Mouse (Mus musculus) neural tube, embryonic 14.5 days (tissue): ENCODE data around the gene Obox3. TPM values are rescaled to one million over a fixed set of nuclear protein-coding genes. Genes with fewer than 3 reads are reported as not detected.
"Not testable (repeated sequence)": the region's sequence is repeated elsewhere in the genome, so short reads cannot be mapped to it uniquely, and the experiment has no call there.

Experiments used
- ATAC-seq: fragments of 200-750 bp; cut with Nextera tagmentation; 2 replicates; pipeline ENCODE4 v1.8.0; 2017; ENCODE audit warnings: low read depth, mild to moderate bottlenecking, moderate TSS enrichment, moderate library complexity
- H3K27ac ChIP-seq: fragments of 300-500 bp; sonication (generic); 2 replicates; pipeline ENCODE4 v1.5.1; 2014; ENCODE audit warnings: low read depth, mild to moderate bottlenecking, control low read depth, low read length, moderate library complexity, mixed read lengths
- H3K27me3 ChIP-seq: fragments of 300-500 bp; sonication (generic); 2 replicates; pipeline ENCODE4 v1.6.1; 2014; ENCODE audit warnings: low read length; ENCODE audit not compliant: control insufficient read depth, insufficient read depth
- H3K36me3 ChIP-seq: fragments of 300-500 bp; sonication (generic); 2 replicates; pipeline ENCODE4 v1.6.1; 2014; ENCODE audit warnings: low read length, mixed read lengths; ENCODE audit not compliant: control insufficient read depth, insufficient read depth
- H3K4me1 ChIP-seq: fragments of 300-500 bp; sonication (generic); 2 replicates; pipeline ENCODE4 v1.6.1; 2014; ENCODE audit warnings: low read length; ENCODE audit not compliant: control insufficient read depth, insufficient read depth
- H3K4me2 ChIP-seq: fragments of 300-500 bp; sonication (generic); 2 replicates; pipeline ENCODE4 v1.6.1; 2014; ENCODE audit warnings: mild to moderate bottlenecking, low read depth, low read length, control low read depth
- H3K4me3 ChIP-seq: fragments of 300-500 bp; sonication (generic); 2 replicates; pipeline ENCODE4 v1.5.1; 2014; ENCODE audit warnings: low read depth, low read length, control low read depth, mixed read lengths
- H3K9ac ChIP-seq: fragments of 300-500 bp; sonication (generic); replicated peaks from 2 replicates; pipeline ENCODE4 v1.6.1; 2014; ENCODE audit warnings: low read depth, mild to moderate bottlenecking, control low read depth, low read length, mixed read lengths
- H3K9me3 ChIP-seq: fragments of 300-500 bp; sonication (generic); 2 replicates; pipeline ENCODE4 v1.6.1; 2016; ENCODE audit warnings: low read length; ENCODE audit not compliant: control insufficient read depth
- WGBS: fragments of 180-500 bp; shearing (Covaris S2); extraction: QIAGEN DNeasy Blood & Tissue Kit; methylation state at CpG from one replicate; pipeline ENCODE4 v1.1.7; 2014; 5-methylcytosine and 5-hydroxymethylcytosine counted together
- polyA plus RNA-seq: library from polyadenylated mRNA; unstranded; fragments of >200 nt; fragmentation: Nextera tagmentation; extraction: Ambion mirVana; gene quantifications from 2 replicates; pipeline ENCODE4 v1.2.1, GENCODE M21; 2014

The Obox3 gene
- not detected in 2 replicates for polyA plus RNA-seq

DNA sequence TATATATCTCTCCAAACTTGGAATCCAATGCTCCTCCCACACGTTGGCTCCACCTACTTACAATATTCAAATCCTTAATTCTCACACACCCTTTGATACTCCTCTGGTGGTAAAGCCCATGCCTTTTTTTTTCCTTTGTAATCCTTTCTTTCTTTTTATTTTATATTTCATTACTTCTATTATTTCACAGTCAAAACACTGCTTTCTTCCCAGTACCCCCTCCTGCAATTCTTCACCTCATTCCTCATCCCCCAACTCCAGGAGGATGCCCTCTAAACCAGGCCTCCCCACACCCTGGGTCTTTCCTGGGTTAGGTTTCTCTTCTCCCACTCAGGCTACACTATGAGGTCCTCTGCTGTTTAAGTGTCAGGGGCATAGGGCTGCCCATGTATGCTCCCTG lies at the start of gene Obox3:
TSS of gene Obox3 (minus strand) at position 101 of the 400 bp plus-strand sequence.
- H3K4me3 ChIP-seq, H3K27me3 ChIP-seq, H3K4me1 ChIP-seq, H3K4me2 ChIP-seq, ATAC-seq, H3K27ac ChIP-seq, H3K9me3 ChIP-seq, H3K36me3 ChIP-seq, H3K9ac ChIP-seq: not testable (repeated sequence)
- WGBS, result 40% methylated on average over 1 of the region's 1 CpGs

DNA sequence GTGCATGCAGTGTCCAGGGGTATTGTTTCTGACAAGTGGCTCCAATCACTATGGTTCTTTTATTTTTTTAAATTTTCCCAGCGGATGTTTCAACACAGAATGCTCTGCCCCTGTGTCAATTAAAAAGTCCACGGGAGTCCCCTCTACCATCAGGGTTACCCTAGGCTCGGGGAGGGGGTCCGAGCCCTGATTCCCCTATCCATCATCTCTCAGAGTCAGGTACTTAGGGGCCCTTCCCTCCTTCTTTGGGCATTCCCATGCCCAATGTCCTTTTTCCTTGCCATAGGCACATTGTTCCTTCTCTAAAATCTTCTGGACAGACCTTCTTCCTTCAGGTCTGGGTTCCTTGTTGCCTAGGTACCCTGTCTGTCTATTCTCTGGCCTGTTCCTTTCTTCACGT lies 130.3 kb downstream of the Obox3 start:
- not testable (repeated sequence) for ATAC-seq, H3K36me3 ChIP-seq, H3K9ac ChIP-seq, H3K4me3 ChIP-seq, H3K4me2 ChIP-seq, H3K4me1 ChIP-seq, H3K27me3 ChIP-seq, H3K9me3 ChIP-seq, H3K27ac ChIP-seq
- WGBS, result 76% methylated on average over 4 of the region's 5 CpGs

Other genes with a start within 250 kb of the Obox3 start
- not detected in 2 replicates for gene Obox5, start 110.2 kb upstream of the Obox3 start, polyA plus RNA-seq
- gene Obox6, start 199.8 kb upstream of the Obox3 start, polyA plus RNA-seq, result not detected in 2 replicates
- not detected in 2 replicates for gene Crx, start 240.1 kb upstream of the Obox3 start, polyA plus RNA-seq
- not detected in 2 replicates for gene Crxos, start 242.7 kb upstream of the Obox3 start, polyA plus RNA-seq